Mouse (Mus musculus) intestine, embryonic 16.5 days (tissue): ENCODE measurements around the gene Ppm1b. TPM values are rescaled to one million over a fixed set of nuclear protein-coding genes. Genes with fewer than 3 reads are reported as not detected.
A peak's percentile ranks its signal among the peaks of the same experiment; 100 is the strongest.

Source experiments
- ATAC-seq: fragments of 200-750 bp; cut with Nextera tagmentation; 2 replicates; pipeline ENCODE4 v1.8.0; 2017; ENCODE audit warnings: moderate TSS enrichment, moderate library complexity
- H3K27ac ChIP-seq: fragments of 300-500 bp; sonication (generic); 2 replicates; pipeline ENCODE4 v1.5.1; 2014; ENCODE audit warnings: mild to moderate bottlenecking, low read length
- H3K27me3 ChIP-seq: fragments of 300-500 bp; sonication (generic); replicated peaks from 2 replicates; pipeline ENCODE4 v1.6.1; 2014; ENCODE audit warnings: low read length, control low read depth, mixed read lengths; ENCODE audit not compliant: control insufficient read depth, insufficient read depth
- H3K36me3 ChIP-seq: fragments of 300-500 bp; sonication (generic); 2 replicates; pipeline ENCODE4 v1.6.1; 2014; ENCODE audit warnings: low read length, control low read depth; ENCODE audit not compliant: control insufficient read depth, insufficient read depth
- H3K4me1 ChIP-seq: fragments of 300-500 bp; sonication (generic); 2 replicates; pipeline ENCODE4 v1.6.1; 2014; ENCODE audit warnings: low read length, control low read depth, mixed read lengths; ENCODE audit not compliant: control insufficient read depth, insufficient read depth
- H3K4me2 ChIP-seq: fragments of 300-500 bp; sonication (generic); 2 replicates; pipeline ENCODE4 v1.6.1; 2014; ENCODE audit warnings: low read depth, low read length, control low read depth
- H3K4me3 ChIP-seq: fragments of 300-500 bp; sonication (generic); 2 replicates; pipeline ENCODE4 v1.5.1; 2014; ENCODE audit warnings: mild to moderate bottlenecking, low read length
- H3K9ac ChIP-seq: fragments of 300-500 bp; sonication (generic); 2 replicates; pipeline ENCODE4 v1.6.1; 2014; ENCODE audit warnings: low read depth, low read length
- H3K9me3 ChIP-seq: fragments of 300-500 bp; sonication (generic); 2 replicates; pipeline ENCODE4 v1.6.1; 2016; ENCODE audit warnings: low read length, control low read depth; ENCODE audit not compliant: control insufficient read depth
- WGBS: fragments of 180-500 bp; shearing (Covaris S2); extraction: QIAGEN DNeasy Blood & Tissue Kit; methylation state at CpG from one replicate; pipeline ENCODE4 v1.1.7; 2014; 5-methylcytosine and 5-hydroxymethylcytosine counted together
- polyA plus RNA-seq: library from polyadenylated mRNA; unstranded; fragments of >200 nt; fragmentation: Nextera tagmentation; extraction: Ambion mirVana; gene quantifications from 2 replicates; pipeline ENCODE4 v1.2.1, GENCODE M21; 2015

Gene Ppm1b
- polyA plus RNA-seq, 1 experiment from 2014 or later = 70.4 TPM

DNA sequence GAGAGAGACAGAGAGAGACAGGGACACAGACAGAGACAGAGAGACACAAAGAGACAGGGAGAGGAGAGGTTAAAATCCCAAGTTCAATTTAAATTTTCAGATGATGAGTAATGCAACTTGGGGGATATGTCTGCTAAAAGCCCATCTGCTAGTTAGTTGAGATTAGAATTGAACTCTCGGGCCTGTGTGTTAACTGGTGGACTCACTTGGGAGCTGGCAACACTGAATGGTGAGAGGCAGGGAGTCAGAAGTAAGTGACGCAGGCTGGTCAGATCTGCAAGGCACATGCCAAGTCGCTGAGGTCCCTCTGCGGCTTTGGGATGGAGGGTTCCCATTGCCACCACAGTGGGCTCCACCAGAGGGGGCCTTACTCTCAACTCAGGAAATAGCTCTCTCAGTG is 81.8 kb downstream of the Ppm1b start:
- no peak overlapping the region for H3K9ac ChIP-seq
- peaks cover 16% of the 10 kb centered on the region for H3K4me1 ChIP-seq
- H3K9me3 ChIP-seq = no peaks in the 10 kb centered on the region
- WGBS = 79% methylated on average over 4 of the region's 4 CpGs
- no peaks in the 10 kb centered on the region for H3K27me3 ChIP-seq
- no peaks in the 10 kb centered on the region for H3K36me3 ChIP-seq
- H3K27ac ChIP-seq = no peak overlapping the region
- H3K4me3 ChIP-seq = no peak overlapping the region
- ATAC-seq = no peak
- H3K4me2 ChIP-seq = no peak overlapping the region

DNA sequence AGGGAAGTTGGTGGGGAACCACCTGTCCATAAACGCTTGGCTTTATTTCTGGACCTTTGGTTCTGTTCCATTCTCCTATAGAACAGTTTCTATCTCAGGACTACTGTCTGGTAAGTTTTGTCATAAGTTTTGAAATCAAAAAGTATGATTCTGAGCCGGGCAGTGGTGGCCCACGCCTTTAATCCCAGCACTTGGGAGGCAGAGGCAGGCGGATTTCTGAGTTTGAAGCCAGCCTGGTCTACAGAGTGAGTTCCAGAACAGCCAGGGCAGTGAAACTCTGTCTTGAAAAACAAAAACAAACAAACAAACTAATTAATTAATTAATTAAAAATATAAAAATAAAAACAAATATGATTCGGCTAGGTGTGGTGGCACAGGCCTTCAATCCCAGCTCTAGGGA is 82.2 kb downstream of the Ppm1b start:
- Histone ChIP-seq H3K9me3 (no peaks in the 10 kb centered on the region), H3K36me3 (no peaks in the 10 kb centered on the region), H3K9ac (no peak overlapping the region), H3K4me1 (peaks cover 16% of the 10 kb centered on the region), H3K27ac (no peak overlapping the region), H3K4me3 (no peak overlapping the region), H3K4me2 (no peak overlapping the region), H3K27me3 (no peaks in the 10 kb centered on the region)
- WGBS = 91% methylated on average over 5 of the region's 5 CpGs
- no peak for ATAC-seq

DNA sequence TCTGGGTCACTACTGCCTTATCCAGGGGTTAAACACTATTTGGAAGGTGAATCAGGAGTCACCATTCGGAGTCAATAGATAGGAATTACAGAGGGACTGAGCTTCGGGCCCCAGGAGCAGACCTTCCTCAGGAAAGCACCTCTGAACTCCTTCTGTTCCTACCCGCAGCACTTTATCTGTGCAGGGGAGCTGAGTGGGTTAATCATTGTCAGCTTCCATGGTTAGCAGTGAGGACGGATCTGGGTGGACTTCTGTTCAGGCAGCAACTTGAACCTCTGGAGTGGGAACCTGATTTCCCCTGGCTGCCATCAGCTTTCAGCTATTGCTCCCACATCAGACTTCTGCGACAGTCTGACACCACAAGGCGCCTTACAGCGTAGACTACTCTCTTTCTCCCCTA is 84.4 kb downstream of the Ppm1b start:
- H3K4me2 ChIP-seq = no peak overlapping the region
- H3K9me3 ChIP-seq = no peaks in the 10 kb centered on the region
- no peaks in the 10 kb centered on the region for H3K36me3 ChIP-seq
- WGBS = 45% methylated on average over 7 of the region's 7 CpGs
- H3K27me3 ChIP-seq = no peaks in the 10 kb centered on the region
- H3K27ac ChIP-seq = peak overlapping the region; percentile 78
- H3K4me3 ChIP-seq = no peak overlapping the region
- peak; percentile 83 for ATAC-seq
- peak overlapping the region; percentile 32; the same call in 1 of the 2 replicates for H3K9ac ChIP-seq
- peaks cover 18% of the 10 kb centered on the region for H3K4me1 ChIP-seq

DNA sequence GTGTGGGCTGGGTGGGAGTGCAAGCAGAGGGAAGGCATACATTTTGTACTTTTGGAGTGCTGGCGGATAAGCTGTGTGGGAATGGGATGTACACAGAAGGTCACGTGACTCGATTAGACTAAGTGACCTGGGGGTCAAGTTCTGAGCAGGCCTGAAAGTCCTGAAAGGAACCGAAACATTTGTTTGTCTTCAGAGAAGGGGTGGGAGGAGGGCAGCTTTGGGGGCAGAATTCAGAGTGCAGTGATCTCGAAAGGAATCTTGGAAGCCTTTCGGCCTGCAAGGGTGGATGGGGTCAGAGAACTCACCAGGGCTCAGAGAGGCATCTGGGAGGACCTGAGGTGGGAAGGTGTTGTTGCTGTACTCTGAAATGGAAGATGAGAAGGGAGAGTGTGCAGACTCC is 85.9 kb downstream of the Ppm1b start:
- ATAC-seq = no peak
- Histone ChIP-seq H3K36me3 (no peaks in the 10 kb centered on the region), H3K27ac (peak overlapping the region; percentile 77), H3K27me3 (no peaks in the 10 kb centered on the region), H3K4me2 (no peak overlapping the region), H3K9ac (no peak overlapping the region), H3K4me3 (no peak overlapping the region), H3K9me3 (no peaks in the 10 kb centered on the region), H3K4me1 (peaks cover 18% of the 10 kb centered on the region)
- 59% methylated on average over 6 of the region's 6 CpGs for WGBS

DNA sequence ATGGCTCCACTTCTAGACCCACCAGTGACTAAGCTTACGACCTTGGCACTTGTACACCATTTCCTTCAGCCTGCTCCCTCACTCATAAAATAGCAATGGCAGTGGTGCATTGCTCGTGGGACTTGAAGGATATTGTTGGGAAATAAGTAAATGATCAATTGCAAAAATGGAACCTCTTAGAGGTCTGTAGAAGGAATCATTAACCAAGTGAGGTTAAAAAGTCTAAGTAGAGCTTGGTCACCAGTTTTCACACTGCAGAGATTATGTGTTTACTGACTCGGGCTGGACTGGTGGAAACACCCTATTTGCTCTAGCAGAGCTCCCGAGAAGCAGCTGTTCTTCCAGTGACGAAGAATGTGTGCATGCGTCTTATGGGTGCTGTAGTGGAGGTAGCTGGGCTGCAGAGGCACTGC is 86.9 kb downstream of the Ppm1b start:
- Histone ChIP-seq H3K4me1 (peaks cover 18% of the 10 kb centered on the region), H3K4me2 (no peak overlapping the region), H3K36me3 (no peaks in the 10 kb centered on the region), H3K27me3 (no peaks in the 10 kb centered on the region), H3K9ac (no peak overlapping the region), H3K27ac (peak overlapping the region; percentile 77), H3K4me3 (no peak overlapping the region), H3K9me3 (no peaks in the 10 kb centered on the region)
- ATAC-seq = peak; percentile 64
- WGBS = 57% methylated on average over 6 of the region's 6 CpGs

DNA sequence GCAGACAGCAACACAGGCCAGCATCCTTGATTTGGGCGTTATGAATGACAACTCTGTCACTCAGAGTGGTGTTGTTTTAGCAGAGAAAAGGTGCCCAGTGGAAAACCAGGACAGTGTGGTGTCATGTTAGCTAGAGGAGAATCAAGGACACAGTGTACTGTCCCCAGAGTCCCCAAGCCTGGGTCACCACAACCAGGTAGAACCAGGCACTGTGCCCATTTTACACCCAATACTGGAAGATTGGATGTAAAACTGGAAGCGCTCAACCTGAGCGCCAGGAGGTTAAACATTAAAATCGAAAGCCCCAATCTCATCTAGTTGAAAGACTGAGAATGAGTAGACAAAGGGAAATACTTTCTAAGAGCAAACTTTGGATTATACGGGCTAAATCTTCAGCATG is 87.9 kb downstream of the Ppm1b start:
- no peak overlapping the region for H3K4me3 ChIP-seq
- no peak overlapping the region for H3K9ac ChIP-seq
- ATAC-seq = no peak
- H3K27me3 ChIP-seq = no peaks in the 10 kb centered on the region
- H3K4me1 ChIP-seq = peaks cover 18% of the 10 kb centered on the region
- no peaks in the 10 kb centered on the region for H3K9me3 ChIP-seq
- no peaks in the 10 kb centered on the region for H3K36me3 ChIP-seq
- H3K4me2 ChIP-seq = no peak overlapping the region
- no peak overlapping the region for H3K27ac ChIP-seq
- 82% methylated on average over 5 of the region's 5 CpGs for WGBS

DNA sequence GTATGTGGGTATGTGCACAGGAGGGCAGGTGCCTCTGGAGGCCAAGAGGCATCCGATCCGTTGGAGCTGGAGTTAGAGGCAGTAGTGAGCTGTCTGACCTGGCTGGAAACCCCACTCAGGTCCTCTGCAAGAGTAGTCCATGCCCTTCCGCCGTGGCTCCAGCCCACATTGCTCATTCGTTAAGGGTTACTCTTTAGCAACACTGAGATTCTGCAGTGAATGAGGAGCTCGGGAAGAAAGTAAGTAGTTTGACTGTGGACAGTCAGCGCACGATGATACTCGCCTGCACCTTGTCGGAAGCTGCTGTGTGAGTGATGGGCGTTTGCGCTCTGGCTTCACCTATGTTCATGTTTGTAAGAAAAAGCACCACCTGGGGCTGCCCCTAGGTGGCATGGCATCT is 88.6 kb downstream of the Ppm1b start:
- Histone ChIP-seq H3K9me3 (no peaks in the 10 kb centered on the region), H3K9ac (no peak overlapping the region), H3K27me3 (no peaks in the 10 kb centered on the region), H3K4me3 (no peak overlapping the region), H3K4me2 (no peak overlapping the region), H3K4me1 (peaks cover 17% of the 10 kb centered on the region), H3K27ac (no peak overlapping the region), H3K36me3 (no peaks in the 10 kb centered on the region)
- ATAC-seq = no peak
- 86% methylated on average over 12 of the region's 12 CpGs for WGBS

DNA sequence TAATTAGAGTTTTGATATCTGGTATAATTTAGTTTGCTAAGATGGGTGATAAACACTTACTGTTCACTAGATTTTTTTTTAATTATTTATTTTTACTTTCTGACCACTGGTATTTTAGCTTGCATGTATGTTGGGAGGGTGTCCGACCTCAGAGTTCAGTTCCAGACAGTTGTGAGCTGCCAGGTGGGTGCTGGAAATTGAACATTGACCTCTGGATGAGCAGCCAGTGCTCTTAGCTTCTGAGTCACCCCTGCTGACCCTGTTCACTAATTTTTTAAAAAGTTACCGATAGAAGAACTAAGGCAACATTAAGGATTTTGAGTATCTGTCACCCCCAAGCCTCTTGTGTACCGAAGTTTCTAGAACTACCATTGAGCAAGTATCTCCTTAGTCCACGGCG is 91.8 kb downstream of the Ppm1b start:
- ATAC-seq = no peak

DNA sequence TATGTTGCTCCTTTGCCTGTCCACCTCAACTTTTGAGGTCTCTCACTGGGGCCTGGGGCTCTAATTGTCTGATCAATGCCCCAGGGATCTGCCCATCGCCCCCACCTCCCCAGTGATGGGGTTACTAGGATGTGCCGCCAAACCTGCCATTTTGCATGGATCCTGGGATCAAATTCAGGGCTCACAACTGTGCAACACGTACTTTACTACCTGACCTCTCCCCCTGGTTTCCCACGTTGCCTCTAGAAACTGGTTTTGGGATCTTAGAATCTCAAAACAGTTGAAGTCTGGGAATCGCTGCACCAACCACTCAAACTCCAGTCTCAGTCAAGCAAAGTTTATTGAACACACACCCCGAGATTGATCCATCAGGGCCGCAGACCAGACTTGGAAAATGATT is 101.7 kb downstream of the Ppm1b start:
- H3K9ac ChIP-seq = no peak overlapping the region
- H3K27me3 ChIP-seq = no peaks in the 10 kb centered on the region
- H3K27ac ChIP-seq = no peak overlapping the region
- H3K9me3 ChIP-seq = no peaks in the 10 kb centered on the region
- H3K4me3 ChIP-seq = no peak overlapping the region
- 95% methylated on average over 7 of the region's 7 CpGs for WGBS
- no peak for ATAC-seq
- peaks cover 4% of the 10 kb centered on the region; the same call in 1 of the 2 replicates for H3K36me3 ChIP-seq
- no peak overlapping the region for H3K4me2 ChIP-seq
- no peaks in the 10 kb centered on the region for H3K4me1 ChIP-seq

More for the DNA sequence above, 91.8 kb downstream of the Ppm1b start:
- Histone ChIP-seq H3K9ac (no peak overlapping the region), H3K4me1 (peaks cover 4% of the 10 kb centered on the region; the same call in 1 of the 2 replicates), H3K27me3 (no peaks in the 10 kb centered on the region), H3K4me2 (no peak overlapping the region), H3K9me3 (no peaks in the 10 kb centered on the region), H3K27ac (no peak overlapping the region), H3K36me3 (no peaks in the 10 kb centered on the region; the same call in 1 of the 2 replicates), H3K4me3 (no peak overlapping the region)
- 90% methylated on average over 5 of the region's 5 CpGs for WGBS

DNA sequence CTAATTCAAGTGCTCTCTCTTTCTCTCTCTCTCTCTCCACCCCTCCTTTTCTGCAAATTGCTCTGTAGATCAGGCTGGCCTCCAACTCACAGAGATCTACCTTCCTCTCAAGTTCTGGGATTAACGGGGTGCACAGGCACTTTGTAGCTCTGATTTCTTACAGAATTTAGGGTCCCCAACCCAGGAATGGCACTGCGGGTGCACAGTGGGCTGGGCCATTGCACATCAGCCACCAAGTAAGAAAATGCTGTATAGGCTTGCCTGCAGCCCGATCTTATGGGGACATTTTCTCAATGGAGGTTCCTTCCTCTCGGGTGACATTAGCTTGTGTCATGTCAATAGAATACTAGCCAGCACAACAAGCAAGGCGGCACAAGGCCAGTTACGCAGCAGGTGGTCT is 102.6 kb downstream of the Ppm1b start:
- H3K9ac ChIP-seq = no peak overlapping the region
- WGBS = 94% methylated on average over 6 of the region's 6 CpGs

More for the DNA sequence above, 102.6 kb downstream of the Ppm1b start:
- Histone ChIP-seq H3K36me3 (peaks cover 4% of the 10 kb centered on the region; the same call in 1 of the 2 replicates), H3K4me3 (no peak overlapping the region), H3K27ac (no peak overlapping the region), H3K4me2 (no peak overlapping the region), H3K9me3 (no peaks in the 10 kb centered on the region), H3K4me1 (no peaks in the 10 kb centered on the region), H3K27me3 (no peaks in the 10 kb centered on the region)
- ATAC-seq = no peak
